Mouse (Mus musculus): ENCODE measurements around the gene Ston1. TPM values are rescaled to one million over a fixed set of nuclear protein-coding genes. Genes with fewer than 3 reads are reported as not detected.
A peak's percentile ranks its signal among the peaks of the same experiment; 100 is the strongest.

Gene Ston1
- polyA plus RNA-seq, 1 experiment: 9.3 TPM

- H3K36me3 ChIP-seq (ENCODE audit: control insufficient read depth, insufficient read depth, low read length): no peaks in the 10 kb centered on the region
- no peaks in the 10 kb centered on the region for H3K4me1 ChIP-seq (ENCODE audit: control insufficient read depth, insufficient read depth, insufficient read length)
- TF ChIP-seq POLR2A (IDR thresholded peaks at IDR 0.05; ENCODE audit: low read depth, low read length) (no peak), CTCF (IDR thresholded peaks at IDR 0.05; ENCODE audit: extremely low read depth, insufficient read depth, insufficient read length, insufficient replicate concordance) (no peak)
- H3K4me3 ChIP-seq (ENCODE audit: extremely low read depth, insufficient read depth, insufficient read length): no peak overlapping the region
- peak overlapping the region; percentile 42; the same call in 1 of the 2 replicates for H3K27ac ChIP-seq (ENCODE audit: insufficient read depth, low read length)
- WGBS: 84% methylated on average over 11 of the region's 11 CpGs
- DNase-seq (ENCODE audit: low read depth in 1 of 2, low spot score in 2 of 2): no peak
- no peaks in the 10 kb centered on the region for H3K27me3 ChIP-seq (ENCODE audit: control insufficient read depth, insufficient read depth, low read length)
Observed at GRCm38 (mm10) chr17:88629931-88630553, 32.6 kb downstream of the Ston1 start.

GRCm38 (mm10) chr17:88630554-88630948 is 33.1 kb downstream of the Ston1 start:
- peak overlapping the region; percentile 42; the same call in 1 of the 2 replicates for H3K27ac ChIP-seq (ENCODE audit: insufficient read depth, low read length)
- no peaks in the 10 kb centered on the region for H3K27me3 ChIP-seq (ENCODE audit: control insufficient read depth, insufficient read depth, low read length)
- DNase-seq (ENCODE audit: low read depth in 1 of 2, low spot score in 2 of 2): no peak
- H3K36me3 ChIP-seq (ENCODE audit: control insufficient read depth, insufficient read depth, low read length): no peaks in the 10 kb centered on the region
- WGBS: 86% methylated on average over 3 of the region's 3 CpGs
- no peak for TF ChIP-seq CTCF (IDR thresholded peaks at IDR 0.05; ENCODE audit: extremely low read depth, insufficient read depth, insufficient read length, insufficient replicate concordance)
- no peak for TF ChIP-seq POLR2A (IDR thresholded peaks at IDR 0.05; ENCODE audit: low read depth, low read length)
- no peak overlapping the region for H3K4me3 ChIP-seq (ENCODE audit: extremely low read depth, insufficient read depth, insufficient read length)
- no peaks in the 10 kb centered on the region for H3K4me1 ChIP-seq (ENCODE audit: control insufficient read depth, insufficient read depth, insufficient read length)

GRCm38 (mm10) chr17:88632631-88633030 is 35.1 kb downstream of the Ston1 start:
- WGBS: 88% methylated on average over 3 of the region's 3 CpGs
- Histone ChIP-seq H3K36me3 (ENCODE audit: control insufficient read depth, insufficient read depth, low read length) (no peaks in the 10 kb centered on the region), H3K27me3 (ENCODE audit: control insufficient read depth, insufficient read depth, low read length) (no peaks in the 10 kb centered on the region), H3K4me1 (ENCODE audit: control insufficient read depth, insufficient read depth, insufficient read length) (no peaks in the 10 kb centered on the region), H3K27ac (ENCODE audit: insufficient read depth, low read length) (no peak overlapping the region), H3K4me3 (ENCODE audit: extremely low read depth, insufficient read depth, insufficient read length) (no peak overlapping the region)
- TF ChIP-seq CTCF (IDR thresholded peaks at IDR 0.05; ENCODE audit: extremely low read depth, insufficient read depth, insufficient read length, insufficient replicate concordance) (no peak), POLR2A (IDR thresholded peaks at IDR 0.05; ENCODE audit: low read depth, low read length) (no peak)
- no peak for DNase-seq (ENCODE audit: low read depth in 1 of 2, low spot score in 2 of 2)

GRCm38 (mm10) chr17:88636076-88636475 is 38.6 kb downstream of the Ston1 start:
- H3K4me1 ChIP-seq (ENCODE audit: control insufficient read depth, insufficient read depth, insufficient read length): no peaks in the 10 kb centered on the region
- no peaks in the 10 kb centered on the region for H3K36me3 ChIP-seq (ENCODE audit: control insufficient read depth, insufficient read depth, low read length)
- WGBS: 89% methylated on average over 14 of the region's 14 CpGs
- DNase-seq (ENCODE audit: low read depth in 1 of 2, low spot score in 2 of 2): no peak
- no peak overlapping the region for H3K4me3 ChIP-seq (ENCODE audit: extremely low read depth, insufficient read depth, insufficient read length)
- no peak for TF ChIP-seq POLR2A (IDR thresholded peaks at IDR 0.05; ENCODE audit: low read depth, low read length)
- TF ChIP-seq CTCF (IDR thresholded peaks at IDR 0.05; ENCODE audit: extremely low read depth, insufficient read depth, insufficient read length, insufficient replicate concordance): no peak
- H3K27me3 ChIP-seq (ENCODE audit: control insufficient read depth, insufficient read depth, low read length): no peaks in the 10 kb centered on the region
- H3K27ac ChIP-seq (ENCODE audit: insufficient read depth, low read length): no peak overlapping the region

GRCm38 (mm10) chr17:88636587-88636986 is 39.1 kb downstream of the Ston1 start:
- Histone ChIP-seq H3K27ac (ENCODE audit: insufficient read depth, low read length) (no peak overlapping the region), H3K4me3 (ENCODE audit: extremely low read depth, insufficient read depth, insufficient read length) (no peak overlapping the region), H3K27me3 (ENCODE audit: control insufficient read depth, insufficient read depth, low read length) (no peaks in the 10 kb centered on the region), H3K36me3 (ENCODE audit: control insufficient read depth, insufficient read depth, low read length) (no peaks in the 10 kb centered on the region), H3K4me1 (ENCODE audit: control insufficient read depth, insufficient read depth, insufficient read length) (no peaks in the 10 kb centered on the region)
- WGBS: 87% methylated on average over 12 of the region's 12 CpGs
- DNase-seq (ENCODE audit: low read depth in 1 of 2, low spot score in 2 of 2): no peak
- TF ChIP-seq POLR2A (IDR thresholded peaks at IDR 0.05; ENCODE audit: low read depth, low read length) (no peak), CTCF (IDR thresholded peaks at IDR 0.05; ENCODE audit: extremely low read depth, insufficient read depth, insufficient read length, insufficient replicate concordance) (no peak)

- H3K27ac ChIP-seq (ENCODE audit: insufficient read depth, low read length): no peak overlapping the region
- DNase-seq (ENCODE audit: low read depth in 1 of 2, low spot score in 2 of 2): peak; percentile 18 to 63
- 33% methylated on average over 6 of the region's 6 CpGs for WGBS
- no peaks in the 10 kb centered on the region for H3K27me3 ChIP-seq (ENCODE audit: control insufficient read depth, insufficient read depth, low read length)
- H3K4me1 ChIP-seq (ENCODE audit: control insufficient read depth, insufficient read depth, insufficient read length): no peaks in the 10 kb centered on the region
- H3K36me3 ChIP-seq (ENCODE audit: control insufficient read depth, insufficient read depth, low read length): no peaks in the 10 kb centered on the region
- TF ChIP-seq CTCF (IDR thresholded peaks at IDR 0.05; ENCODE audit: extremely low read depth, insufficient read depth, insufficient read length, insufficient replicate concordance) (peak; percentile 59; the same call in 1 of the 2 replicates), POLR2A (IDR thresholded peaks at IDR 0.05; ENCODE audit: low read depth, low read length) (no peak)
- H3K4me3 ChIP-seq (ENCODE audit: extremely low read depth, insufficient read depth, insufficient read length): no peak overlapping the region
Observed at GRCm38 (mm10) chr17:88641012-88641411, 43.5 kb downstream of the Ston1 start.

GRCm38 (mm10) chr17:88641836-88642235 is 44.4 kb downstream of the Ston1 start:
- Histone ChIP-seq H3K27me3 (ENCODE audit: control insufficient read depth, insufficient read depth, low read length) (no peaks in the 10 kb centered on the region), H3K36me3 (ENCODE audit: control insufficient read depth, insufficient read depth, low read length) (no peaks in the 10 kb centered on the region), H3K4me3 (ENCODE audit: extremely low read depth, insufficient read depth, insufficient read length) (no peak overlapping the region), H3K4me1 (ENCODE audit: control insufficient read depth, insufficient read depth, insufficient read length) (no peaks in the 10 kb centered on the region), H3K27ac (ENCODE audit: insufficient read depth, low read length) (no peak overlapping the region)
- WGBS: 95% methylated on average over 8 of the region's 8 CpGs
- DNase-seq (ENCODE audit: low read depth in 1 of 2, low spot score in 2 of 2): no peak
- TF ChIP-seq CTCF (IDR thresholded peaks at IDR 0.05; ENCODE audit: extremely low read depth, insufficient read depth, insufficient read length, insufficient replicate concordance): no peak
- no peak for TF ChIP-seq POLR2A (IDR thresholded peaks at IDR 0.05; ENCODE audit: low read depth, low read length)

Data from spleen, adult 2 months (tissue).